Mouse (Mus musculus) liver, adult 2 months (tissue): ENCODE measurements around the gene Neu1. TPM values are rescaled to one million over a fixed set of nuclear protein-coding genes. Genes with fewer than 3 reads are reported as not detected.

Source experiments
- DNase-seq: peaks from one replicate; pipeline ENCODE4 v3.0.0-alpha.2; 2011; ENCODE audit warnings: low read depth, low spot score; ENCODE audit errors: extremely low read depth
- H3K27ac ChIP-seq: fragments of 200-500 bp; replicated peaks from 2 replicates; pipeline ENCODE4 v1.5.1; 2012; ENCODE audit warnings: low read depth, mild to moderate bottlenecking, control low read depth, inconsistent platforms, low read length; ENCODE audit not compliant: insufficient read depth
- H3K27me3 ChIP-seq: fragments of 200-500 bp; 2 replicates; pipeline ENCODE4 v1.6.1; 2012; ENCODE audit warnings: mild to moderate bottlenecking, moderate library complexity, low read length, inconsistent platforms; ENCODE audit not compliant: control insufficient read depth, insufficient read depth
- H3K36me3 ChIP-seq: fragments of 200-500 bp; 2 replicates; pipeline ENCODE4 v1.6.1; 2012; ENCODE audit warnings: low read length, inconsistent platforms; ENCODE audit not compliant: control insufficient read depth, insufficient read depth
- H3K4me1 ChIP-seq: fragments of 200-500 bp; 2 replicates; pipeline ENCODE4 v1.6.1; 2011; ENCODE audit warnings: low read length; ENCODE audit not compliant: control insufficient read depth, insufficient read depth
- H3K4me3 ChIP-seq: fragments of 200-500 bp; 2 replicates; pipeline ENCODE4 v1.5.1; 2011; ENCODE audit warnings: low read depth, mild to moderate bottlenecking, control low read depth, low read length, moderate library complexity; ENCODE audit not compliant: insufficient read depth
- H3K79me2 ChIP-seq: fragments of 200-500 bp; 2 replicates; pipeline ENCODE4 v1.6.1; 2012; ENCODE audit warnings: inconsistent platforms, mild to moderate bottlenecking, low read length, moderate library complexity; ENCODE audit not compliant: control insufficient read depth, insufficient read depth
- H3K9ac ChIP-seq: fragments of 200-500 bp; 2 replicates; pipeline ENCODE4 v1.6.1; 2012; ENCODE audit warnings: low read depth, mild to moderate bottlenecking, control low read depth, inconsistent platforms, low read length
- CTCF ChIP-seq: fragments of 200-500 bp; IDR thresholded peaks from 2 replicates; pipeline ENCODE4 v1.5.1; 2011; ENCODE audit warnings: low read depth, low read length, control low read depth
- POLR2A ChIP-seq: fragments of 200-500 bp; IDR thresholded peaks from 2 replicates; pipeline ENCODE4 v1.6.1; 2011; ENCODE audit warnings: low read length, control low read depth; ENCODE audit not compliant: insufficient read depth; ENCODE audit errors: extremely low read depth
- WGBS: fragments of 180-500 bp; shearing (Covaris S2); methylation state at CpG from one replicate; pipeline ENCODE4 v1.1.7; 2018; 5-methylcytosine and 5-hydroxymethylcytosine counted together
- polyA plus RNA-seq: library from polyadenylated mRNA; depleted of rRNA; stranded (reverse); fragments of >200 nt; gene quantifications from 2 replicates; pipeline ENCODE4 v1.2.3, GENCODE M21; 2012
- total RNA-seq: library from RNA; depleted of rRNA; stranded (reverse); fragments of >200 nt; gene quantifications from 2 replicates; pipeline ENCODE4 v1.2.3, GENCODE M21; 2014

Gene Neu1
- total and polyA plus RNA-seq, 2 experiments: 27.6 to 62.5 TPM

DNA sequence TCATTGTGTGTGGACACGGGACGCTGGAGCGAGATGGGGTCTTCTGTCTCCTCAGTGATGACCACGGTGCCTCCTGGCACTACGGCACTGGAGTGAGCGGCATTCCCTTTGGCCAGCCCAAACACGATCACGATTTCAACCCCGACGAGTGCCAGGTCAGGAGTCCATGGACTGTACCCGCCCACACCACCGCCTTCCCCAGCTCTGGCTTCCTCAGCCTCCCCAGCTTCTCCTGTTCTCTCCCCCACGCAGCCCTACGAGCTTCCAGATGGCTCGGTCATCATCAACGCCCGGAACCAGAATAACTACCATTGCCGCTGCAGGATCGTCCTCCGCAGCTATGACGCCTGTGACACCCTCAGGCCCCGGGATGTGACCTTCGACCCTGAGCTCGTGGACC lies 3.0 kb downstream of the Neu1 start:
- Histone ChIP-seq H3K4me3 (peak overlapping the region; percentile 37), H3K79me2 (peaks cover 7% of the 10 kb centered on the region; the same call in 1 of the 2 replicates), H3K36me3 (no peaks in the 10 kb centered on the region; the same call in 1 of the 2 replicates), H3K27ac (no peak overlapping the region), H3K9ac (peak overlapping the region; percentile 17), H3K27me3 (no peaks in the 10 kb centered on the region), H3K4me1 (peaks cover 16% of the 10 kb centered on the region)
- TF ChIP-seq CTCF: no peak
- no peak for TF ChIP-seq POLR2A
- peak; percentile 74 for DNase-seq
- 20% methylated on average over 24 of the region's 24 CpGs for WGBS

GRCm38 (mm10) chr17:34934830-34935229 lies 3.8 kb downstream of the Neu1 start:
- Histone ChIP-seq H3K27ac (no peak overlapping the region), H3K36me3 (no peaks in the 10 kb centered on the region; the same call in 1 of the 2 replicates), H3K79me2 (peaks cover 7% of the 10 kb centered on the region; the same call in 1 of the 2 replicates), H3K9ac (no peak overlapping the region), H3K27me3 (no peaks in the 10 kb centered on the region), H3K4me1 (peaks cover 16% of the 10 kb centered on the region), H3K4me3 (no peak overlapping the region)
- TF ChIP-seq POLR2A (no peak), CTCF (no peak)
- DNase-seq: no peak
- WGBS: 38% methylated on average over 8 of the region's 8 CpGs

GRCm38 (mm10) chr17:34937960-34938505 lies 7.0 kb downstream of the Neu1 start:
- Histone ChIP-seq H3K36me3 (no peaks in the 10 kb centered on the region; the same call in 1 of the 2 replicates), H3K4me3 (no peak overlapping the region), H3K4me1 (peaks cover 10% of the 10 kb centered on the region), H3K27me3 (no peaks in the 10 kb centered on the region), H3K27ac (no peak overlapping the region), H3K9ac (no peak overlapping the region), H3K79me2 (no peaks in the 10 kb centered on the region)
- peak; percentile 46 for DNase-seq
- TF ChIP-seq POLR2A: no peak
- TF ChIP-seq CTCF: no peak
- 54% methylated on average over 6 of the region's 6 CpGs for WGBS

GRCm38 (mm10) chr17:34941344-34942041 lies 10.4 kb downstream of the Neu1 start:
- DNase-seq: no peak
- H3K9ac ChIP-seq: peak overlapping the region; percentile 24; the same call in 1 of the 2 replicates
- H3K27me3 ChIP-seq: no peaks in the 10 kb centered on the region
- TF ChIP-seq CTCF (no peak), POLR2A (no peak)
- H3K4me1 ChIP-seq: peaks cover 2% of the 10 kb centered on the region
- 57% methylated on average over 15 of the region's 15 CpGs for WGBS
- H3K4me3 ChIP-seq: peak overlapping the region; percentile 53
- no peaks in the 10 kb centered on the region for H3K79me2 ChIP-seq
- no peak overlapping the region for H3K27ac ChIP-seq
- no peaks in the 10 kb centered on the region for H3K36me3 ChIP-seq

- Histone ChIP-seq H3K4me1 (peaks cover 3% of the 10 kb centered on the region; the same call in 1 of the 2 replicates), H3K9ac (no peak overlapping the region), H3K27me3 (no peaks in the 10 kb centered on the region), H3K27ac (no peak overlapping the region), H3K4me3 (no peak overlapping the region), H3K36me3 (no peaks in the 10 kb centered on the region), H3K79me2 (no peaks in the 10 kb centered on the region)
- TF ChIP-seq CTCF: no peak
- no peak for TF ChIP-seq POLR2A
- DNase-seq: peak; percentile 79
- WGBS: 73% methylated on average over 4 of the region's 4 CpGs
These were observed 12.2 kb downstream of the Neu1 start for GRCm38 (mm10) chr17:34943128-34943815.
